Mouse (Mus musculus): ENCODE measurements at regions not wholly inside any gene's neighbourhood (a gene's known extent, or its start where the extent isn't known, plus 50 kb on each side); places are given as distances from the start of the nearest gene placed in this dataset.

DNA sequence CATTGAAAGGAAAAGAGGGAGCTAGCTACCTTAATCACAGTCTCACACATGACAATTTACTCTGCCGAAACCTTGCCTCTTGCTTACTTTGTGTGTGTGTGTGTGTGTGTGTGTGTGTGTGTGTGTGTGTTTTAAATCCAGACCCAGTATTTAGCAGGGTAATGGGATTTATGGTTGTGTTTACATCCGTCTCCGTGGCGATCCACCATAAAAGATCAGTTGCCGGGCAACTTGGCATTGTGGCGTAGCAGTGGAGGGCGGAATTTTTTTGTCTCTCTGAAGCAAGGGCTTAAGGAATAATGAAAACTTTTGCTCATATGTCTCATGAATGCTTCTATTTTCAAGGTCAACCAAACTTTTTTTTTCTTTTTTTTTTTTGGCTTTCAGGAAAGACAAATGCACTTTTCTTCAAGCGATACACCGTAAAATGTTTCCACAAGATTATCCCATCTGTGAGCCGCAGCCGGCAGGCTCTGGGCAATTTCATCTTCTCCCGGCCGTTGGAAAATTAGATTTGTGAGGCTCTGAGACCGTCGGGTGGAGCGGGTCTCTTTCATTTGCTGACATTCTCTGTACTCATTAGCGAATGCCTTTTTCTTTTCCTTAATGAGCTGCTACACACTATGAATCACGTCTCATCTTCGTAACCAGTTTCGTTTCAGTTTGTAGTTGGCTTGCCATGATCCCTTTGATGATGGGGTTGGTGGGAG, 53.9 kb upstream of the Ptch1 start:
- Histone ChIP-seq H3K27ac (ENCODE audit: low read depth) (no peak overlapping the region), H3K36me3 (ENCODE audit: insufficient read depth) (no peaks in the 10 kb centered on the region), H3K27me3 (ENCODE audit: insufficient read depth, low read length) (no peaks in the 10 kb centered on the region), H3K4me2 (peak overlapping the region; percentile 43), H3K9ac (no peak overlapping the region), H3K9me3 (ENCODE audit: low read depth, low read length) (no peaks in the 10 kb centered on the region), H3K4me3 (ENCODE audit: low read depth, low read length) (peak overlapping the region; percentile 13), H3K4me1 (ENCODE audit: insufficient read depth) (no peaks in the 10 kb centered on the region)
- ATAC-seq (ENCODE audit: insufficient read depth) (0 out of 2 replicates have a peak, but pooled peaks have one; percentile 35), DNase-seq (peak; percentile 70)
- no peak for TF ChIP-seq CTCF (IDR thresholded peaks at IDR 0.05; ENCODE audit: low read depth)
- 45% methylated on average over 20 of the region's 20 CpGs for WGBS

DNA sequence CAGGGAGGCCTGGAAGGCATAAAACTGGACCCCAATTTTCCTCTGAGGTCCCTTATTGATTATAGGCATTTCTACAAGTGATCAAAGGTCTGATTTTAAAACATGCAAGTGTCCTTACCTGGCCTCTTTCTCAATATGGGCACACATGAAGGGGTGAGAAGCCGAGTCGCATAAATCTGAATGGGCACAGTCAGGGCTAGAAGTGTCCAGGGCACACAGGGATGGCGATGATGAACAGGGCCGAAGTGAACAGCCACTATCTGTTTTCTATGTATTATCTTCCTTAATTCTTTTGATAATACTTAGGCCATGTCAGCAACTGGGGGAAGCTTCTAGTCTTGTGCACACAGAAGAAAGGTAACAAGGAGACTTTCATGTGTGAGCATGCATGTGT, 54.5 kb upstream of the Ptch1 start:
- ATAC-seq (ENCODE audit: insufficient read depth) (no peak), DNase-seq (no peak)
- no peaks in the 10 kb centered on the region for H3K36me3 ChIP-seq (ENCODE audit: insufficient read depth)
- peak overlapping the region; percentile 43; the same call in 1 of the 2 replicates for H3K4me2 ChIP-seq
- WGBS = 92% methylated on average over 4 of the region's 4 CpGs
- no peaks in the 10 kb centered on the region for H3K4me1 ChIP-seq (ENCODE audit: insufficient read depth)
- TF ChIP-seq CTCF (IDR thresholded peaks at IDR 0.05; ENCODE audit: low read depth) = no peak
- H3K27ac ChIP-seq (ENCODE audit: low read depth) = no peak overlapping the region
- no peak overlapping the region for H3K4me3 ChIP-seq (ENCODE audit: low read depth, low read length)
- no peak overlapping the region for H3K9ac ChIP-seq
- H3K27me3 ChIP-seq (ENCODE audit: insufficient read depth, low read length) = no peaks in the 10 kb centered on the region
- no peaks in the 10 kb centered on the region for H3K9me3 ChIP-seq (ENCODE audit: low read depth, low read length)

DNA sequence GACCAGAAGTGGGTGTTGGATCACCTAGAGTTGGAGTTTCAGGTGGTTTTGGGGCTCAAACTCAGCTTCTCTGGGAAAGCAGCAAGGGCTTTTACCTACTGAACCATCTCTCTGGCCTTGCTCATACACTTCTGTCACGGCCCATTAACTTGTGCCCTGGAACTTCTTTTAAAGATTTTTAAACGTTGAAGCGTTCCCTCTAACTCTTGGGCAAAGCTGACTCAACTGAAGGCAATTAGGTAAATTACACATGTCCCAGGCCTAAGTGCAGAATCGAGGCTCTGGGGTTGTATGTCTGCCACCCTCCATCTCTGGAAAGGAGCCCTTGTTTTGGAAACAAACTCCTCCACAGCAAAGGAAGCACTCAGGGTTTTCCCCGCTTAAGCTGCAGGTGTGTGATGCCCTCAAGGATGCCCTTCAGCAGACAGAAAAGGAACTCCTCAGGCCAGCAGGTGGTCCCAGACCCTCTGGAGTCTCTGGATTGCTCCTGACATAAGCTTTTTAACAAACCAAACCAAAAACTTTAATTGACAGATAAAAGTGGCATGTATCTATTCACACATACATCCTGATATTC, 58.5 kb upstream of the Ptch1 start:
- Histone ChIP-seq H3K36me3 (ENCODE audit: insufficient read depth) (no peaks in the 10 kb centered on the region), H3K9ac (no peak overlapping the region), H3K27ac (ENCODE audit: low read depth) (no peak overlapping the region), H3K9me3 (ENCODE audit: low read depth, low read length) (no peaks in the 10 kb centered on the region), H3K27me3 (ENCODE audit: insufficient read depth, low read length) (no peaks in the 10 kb centered on the region), H3K4me2 (no peak overlapping the region), H3K4me1 (ENCODE audit: insufficient read depth) (no peaks in the 10 kb centered on the region), H3K4me3 (ENCODE audit: low read depth, low read length) (no peak overlapping the region)
- ATAC-seq (ENCODE audit: insufficient read depth) (no peak), DNase-seq (no peak)
- 56% methylated on average over 5 of the region's 5 CpGs for WGBS
- TF ChIP-seq CTCF (IDR thresholded peaks at IDR 0.05; ENCODE audit: low read depth) = no peak

DNA sequence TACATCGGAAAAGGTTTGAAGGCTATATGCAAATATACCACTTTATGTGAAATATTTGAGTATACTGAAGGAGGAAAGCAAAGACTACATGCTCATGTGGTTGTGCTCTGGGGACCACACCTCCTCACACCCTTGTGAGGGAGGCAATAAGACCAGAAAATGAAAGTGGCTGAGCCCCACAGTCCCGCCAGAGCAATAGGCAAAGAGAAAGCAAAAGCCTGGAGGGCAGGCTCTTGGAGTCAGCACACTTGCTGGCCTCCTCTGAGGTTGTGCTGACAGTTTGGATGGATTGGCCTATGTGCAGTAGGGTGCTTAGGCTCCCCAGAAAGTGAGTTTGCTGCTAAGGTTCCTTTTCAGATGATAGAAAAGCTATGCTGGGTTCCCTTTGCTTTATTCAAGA, 60.9 kb upstream of the Ptch1 start:
- WGBS = 84% methylated on average over 2 of the region's 2 CpGs
- Histone ChIP-seq H3K27me3 (ENCODE audit: insufficient read depth, low read length) (no peaks in the 10 kb centered on the region), H3K4me1 (ENCODE audit: insufficient read depth) (no peaks in the 10 kb centered on the region), H3K4me2 (no peak overlapping the region), H3K9me3 (ENCODE audit: low read depth, low read length) (no peaks in the 10 kb centered on the region), H3K27ac (ENCODE audit: low read depth) (no peak overlapping the region), H3K36me3 (ENCODE audit: insufficient read depth) (no peaks in the 10 kb centered on the region), H3K9ac (no peak overlapping the region), H3K4me3 (ENCODE audit: low read depth, low read length) (no peak overlapping the region)
- no peak for TF ChIP-seq CTCF (IDR thresholded peaks at IDR 0.05; ENCODE audit: low read depth)
- DNase-seq (no peak), ATAC-seq (ENCODE audit: insufficient read depth) (no peak)

DNA sequence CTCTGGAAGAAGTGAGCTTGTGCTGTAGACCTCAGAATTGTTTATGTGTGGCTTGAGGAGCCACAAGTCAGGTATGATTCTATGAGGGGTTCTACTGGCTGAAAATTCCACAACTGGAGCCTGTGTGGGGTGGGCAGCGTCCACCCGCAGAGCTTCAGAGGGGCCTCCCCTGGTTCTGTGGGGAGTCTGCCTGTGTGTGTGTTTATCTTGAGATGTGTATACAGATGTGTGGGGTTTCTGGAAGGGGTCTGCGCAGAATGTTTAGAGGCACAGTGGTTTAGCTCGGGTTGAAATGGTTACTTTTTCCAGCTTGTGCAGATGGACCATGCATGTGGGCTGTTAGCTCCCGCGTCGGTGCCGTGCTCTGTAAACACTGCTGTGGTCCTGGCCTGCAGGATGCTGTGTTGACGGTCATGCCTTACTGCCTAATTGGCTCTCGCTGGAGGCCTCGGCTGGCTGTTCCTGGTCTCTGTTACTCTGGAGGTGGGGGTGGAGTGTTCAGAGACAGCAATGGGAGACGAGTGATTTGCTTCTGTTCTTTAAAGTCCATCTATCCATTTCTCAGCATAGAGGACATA, 68.3 kb upstream of the Ptch1 start:
- peak overlapping the region; percentile 61; the same call in 1 of the 2 replicates for H3K27ac ChIP-seq (ENCODE audit: low read depth)
- ATAC-seq (ENCODE audit: insufficient read depth) (peak; percentile 78), DNase-seq (peak; percentile 61)
- no peak for TF ChIP-seq CTCF (IDR thresholded peaks at IDR 0.05; ENCODE audit: low read depth)
- peaks cover 17% of the 10 kb centered on the region for H3K4me1 ChIP-seq (ENCODE audit: insufficient read depth)
- no peak overlapping the region for H3K4me3 ChIP-seq (ENCODE audit: low read depth, low read length)
- 0 out of 2 replicates have a peak overlapping the region, but pooled peaks have one; percentile 7 for H3K4me2 ChIP-seq
- H3K27me3 ChIP-seq (ENCODE audit: insufficient read depth, low read length) = no peaks in the 10 kb centered on the region
- no peaks in the 10 kb centered on the region for H3K9me3 ChIP-seq (ENCODE audit: low read depth, low read length)
- H3K36me3 ChIP-seq (ENCODE audit: insufficient read depth) = no peaks in the 10 kb centered on the region
- H3K9ac ChIP-seq = no peak overlapping the region
- 13% methylated on average over 12 of the region's 12 CpGs for WGBS

DNA sequence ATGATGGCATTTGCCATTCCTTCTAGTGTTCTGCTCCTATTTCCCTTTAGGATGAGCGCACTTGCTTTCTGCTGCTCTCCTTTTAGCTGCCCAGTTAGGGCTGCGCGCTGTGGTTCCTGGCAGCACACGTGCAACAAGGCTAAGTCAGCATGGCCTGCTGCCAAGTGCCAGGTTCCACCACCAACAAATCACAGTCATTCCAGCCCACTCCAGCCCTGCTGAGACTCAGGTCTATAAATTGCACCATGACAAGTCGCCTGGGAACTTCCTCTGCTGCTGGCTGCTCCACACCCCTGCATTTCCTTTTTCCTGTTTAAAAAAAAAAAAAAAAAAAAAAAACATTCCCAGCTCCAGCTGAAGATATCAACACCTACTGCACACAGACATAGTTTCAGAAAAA, 69.2 kb upstream of the Ptch1 start:
- ATAC-seq (ENCODE audit: insufficient read depth) (peak; percentile 80), DNase-seq (peak; percentile 88)
- TF ChIP-seq CTCF (IDR thresholded peaks at IDR 0.05; ENCODE audit: low read depth) = no peak
- H3K9me3 ChIP-seq (ENCODE audit: low read depth, low read length) = no peaks in the 10 kb centered on the region
- 38% methylated on average over 5 of the region's 5 CpGs for WGBS
- peaks cover 17% of the 10 kb centered on the region for H3K4me1 ChIP-seq (ENCODE audit: insufficient read depth)
- H3K4me2 ChIP-seq = no peak overlapping the region
- H3K9ac ChIP-seq = no peak overlapping the region
- no peak overlapping the region for H3K4me3 ChIP-seq (ENCODE audit: low read depth, low read length)
- no peaks in the 10 kb centered on the region for H3K36me3 ChIP-seq (ENCODE audit: insufficient read depth)
- H3K27me3 ChIP-seq (ENCODE audit: insufficient read depth, low read length) = no peaks in the 10 kb centered on the region
- peak overlapping the region; percentile 67 for H3K27ac ChIP-seq (ENCODE audit: low read depth)

DNA sequence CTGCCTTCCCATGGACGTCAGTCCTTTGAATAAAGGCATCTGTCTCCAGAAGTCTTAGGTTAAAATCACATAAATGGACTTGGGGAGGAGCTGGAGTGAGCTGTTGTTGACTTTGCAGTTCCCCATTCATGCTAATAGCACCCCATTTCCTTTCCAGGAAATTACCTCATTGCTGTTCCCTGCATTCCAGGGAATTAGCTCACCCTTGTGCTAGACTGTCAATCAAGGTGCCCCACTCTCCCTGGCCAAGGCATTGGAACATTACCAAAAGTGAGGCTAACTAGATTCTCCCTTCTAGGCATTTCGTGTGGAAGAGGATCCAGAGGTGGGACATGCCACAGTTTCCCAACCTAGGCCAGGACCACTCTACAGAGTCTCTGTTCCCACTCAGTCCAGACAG, 70.0 kb upstream of the Ptch1 start:
- no peaks in the 10 kb centered on the region for H3K27me3 ChIP-seq (ENCODE audit: insufficient read depth, low read length)
- no peak for ATAC-seq (ENCODE audit: insufficient read depth)
- H3K4me2 ChIP-seq = no peak overlapping the region
- H3K9me3 ChIP-seq (ENCODE audit: low read depth, low read length) = no peaks in the 10 kb centered on the region
- H3K4me1 ChIP-seq (ENCODE audit: insufficient read depth) = peaks cover 17% of the 10 kb centered on the region
- H3K9ac ChIP-seq = no peak overlapping the region
- H3K4me3 ChIP-seq (ENCODE audit: low read depth, low read length) = no peak overlapping the region
- peak; percentile 58 for DNase-seq
- H3K36me3 ChIP-seq (ENCODE audit: insufficient read depth) = no peaks in the 10 kb centered on the region
- H3K27ac ChIP-seq (ENCODE audit: low read depth) = peak overlapping the region; percentile 67; the same call in 1 of the 2 replicates
- no peak for TF ChIP-seq CTCF (IDR thresholded peaks at IDR 0.05; ENCODE audit: low read depth)
- WGBS = 34% methylated on average over 2 of the region's 2 CpGs
